Mouse (Mus musculus) lung, postnatal 0 days (tissue): ENCODE measurements at regions not wholly inside any gene's neighbourhood (a gene's known extent, or its start where the extent isn't known, plus 50 kb on each side); places are given as distances from the start of the nearest gene placed in this dataset.

Experiments used
- ATAC-seq: fragments of 200-750 bp; cut with Nextera tagmentation; 2 replicates; pipeline ENCODE4 v1.8.0; 2017; ENCODE audit warnings: moderate library complexity
- DNase-seq: peaks from one replicate; pipeline ENCODE4 v3.0.0-alpha.2; 2016; ENCODE audit warnings: low spot score
- H3K27ac ChIP-seq: fragments of 300-500 bp; sonication (generic); 2 replicates; pipeline ENCODE4 v1.5.1; 2014; ENCODE audit warnings: antibody characterized with exemption, mild to moderate bottlenecking, low read length, mixed read lengths
- H3K27me3 ChIP-seq: fragments of 300-500 bp; sonication (generic); replicated peaks from 2 replicates; pipeline ENCODE4 v1.6.1; 2014; ENCODE audit warnings: low read length, mixed read lengths; ENCODE audit not compliant: insufficient read depth
- H3K36me3 ChIP-seq: fragments of 300-500 bp; sonication (generic); 2 replicates; pipeline ENCODE4 v1.6.1; 2014; ENCODE audit warnings: low read length, mixed read lengths; ENCODE audit not compliant: insufficient read depth
- H3K4me1 ChIP-seq: fragments of 300-500 bp; sonication (generic); 2 replicates; pipeline ENCODE4 v1.6.1; 2014; ENCODE audit warnings: antibody characterized with exemption, low read depth, low read length, mixed read lengths; ENCODE audit not compliant: insufficient read depth
- H3K4me2 ChIP-seq: fragments of 300-500 bp; sonication (generic); replicated peaks from 2 replicates; pipeline ENCODE4 v1.6.1; 2014; ENCODE audit warnings: low read depth, mild to moderate bottlenecking, low read length, moderate library complexity, mixed read lengths
- H3K4me3 ChIP-seq: fragments of 300-500 bp; sonication (generic); 2 replicates; pipeline ENCODE4 v1.5.1; 2014; ENCODE audit warnings: low read depth, low read length
- H3K9ac ChIP-seq: fragments of 300-500 bp; sonication (generic); replicated peaks from 2 replicates; pipeline ENCODE4 v1.6.1; 2014; ENCODE audit warnings: low read depth, mild to moderate bottlenecking
- H3K9me3 ChIP-seq: fragments of 300-500 bp; sonication (generic); 2 replicates; pipeline ENCODE4 v1.6.1; 2016; ENCODE audit warnings: low read length, mixed read lengths
- CTCF ChIP-seq: IDR thresholded peaks from 2 replicates; pipeline ENCODE4 v1.5.1; 2016; ENCODE audit warnings: antibody characterized with exemption, mild to moderate bottlenecking
- EP300 ChIP-seq: IDR thresholded peaks from 2 replicates; pipeline ENCODE4 v1.6.1; 2016; ENCODE audit warnings: antibody characterized with exemption, mild to moderate bottlenecking, control low read depth
- WGBS: fragments of 180-500 bp; shearing (Covaris S2); extraction: QIAGEN DNeasy Blood & Tissue Kit; methylation state at CpG from one replicate; pipeline ENCODE4 v1.1.7; 2014; 5-methylcytosine and 5-hydroxymethylcytosine counted together

DNA sequence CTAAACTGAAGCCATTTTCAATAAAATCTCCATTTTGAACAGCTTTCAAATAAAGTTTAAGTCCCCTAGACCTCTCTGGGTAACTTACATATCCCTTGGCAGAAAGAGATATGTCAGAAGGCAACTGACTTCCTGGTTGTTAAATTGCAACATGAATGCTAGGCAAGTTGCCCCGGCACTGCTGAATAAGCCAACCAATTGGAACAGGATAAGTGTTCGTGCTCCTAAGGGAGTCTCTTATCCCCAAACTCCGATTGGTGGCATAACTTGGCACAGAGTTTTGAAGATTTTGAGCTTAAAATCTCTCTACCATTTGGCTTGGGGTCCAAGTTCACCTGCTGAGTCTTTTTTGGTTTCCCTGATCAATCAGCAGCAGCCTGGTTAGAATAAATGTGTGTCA lies 147.4 kb downstream of the Plxna1 start:
- WGBS: 59% methylated on average over 3 of the region's 3 CpGs
- no peak for TF ChIP-seq CTCF
- no peak for TF ChIP-seq EP300
- Histone ChIP-seq H3K9ac (no peak overlapping the region), H3K36me3 (no peaks in the 10 kb centered on the region), H3K4me1 (no peaks in the 10 kb centered on the region), H3K9me3 (no peaks in the 10 kb centered on the region), H3K4me2 (no peak overlapping the region), H3K27me3 (no peaks in the 10 kb centered on the region), H3K4me3 (no peak overlapping the region), H3K27ac (no peak overlapping the region)
- ATAC-seq: no peak
- no peak for DNase-seq

DNA sequence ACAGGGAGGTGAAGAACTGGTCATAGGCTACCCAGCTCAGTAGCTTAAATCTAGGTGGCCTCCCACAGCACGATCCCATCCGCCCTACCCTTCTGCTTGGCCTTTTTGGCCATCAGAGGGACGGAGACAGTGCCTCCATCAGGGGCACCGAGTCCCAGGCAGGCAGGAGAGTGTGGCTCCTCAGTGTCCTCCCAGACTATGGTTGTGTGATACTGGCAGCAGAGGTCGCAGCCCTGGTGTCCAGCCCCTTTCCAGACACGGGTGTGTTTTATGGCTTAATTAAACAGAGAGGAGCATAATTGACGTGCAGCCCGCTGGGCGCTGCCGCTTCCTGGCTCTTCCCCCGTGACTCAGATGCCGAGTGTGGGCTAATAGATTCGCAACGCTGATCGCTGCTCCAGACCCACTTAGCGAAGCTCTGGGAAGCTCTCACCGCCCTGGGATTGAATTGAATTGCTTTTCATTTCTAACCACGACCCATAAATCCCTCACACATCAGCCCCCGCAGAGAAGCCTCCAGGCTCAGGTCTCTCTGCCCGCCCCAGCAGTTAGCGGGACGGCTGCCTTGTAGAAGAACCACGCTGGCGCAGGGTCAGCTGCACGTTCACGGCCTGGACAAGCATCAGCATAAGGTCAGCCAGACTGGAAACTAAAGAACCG lies 126.9 kb downstream of the Plxna1 start:
- Histone ChIP-seq H3K27me3 (no peaks in the 10 kb centered on the region), H3K4me3 (no peak overlapping the region), H3K36me3 (no peaks in the 10 kb centered on the region), H3K27ac (no peak overlapping the region), H3K4me2 (0 out of 2 replicates have a peak overlapping the region, but pooled peaks have one; percentile 25), H3K9ac (no peak overlapping the region), H3K4me1 (no peaks in the 10 kb centered on the region), H3K9me3 (no peaks in the 10 kb centered on the region)
- DNase-seq: peak; percentile 7
- 23% methylated on average over 27 of the region's 27 CpGs for WGBS
- TF ChIP-seq CTCF: no peak
- TF ChIP-seq EP300: no peak
- ATAC-seq: no peak

- Histone ChIP-seq H3K9ac (no peak overlapping the region), H3K9me3 (no peaks in the 10 kb centered on the region), H3K4me2 (no peak overlapping the region), H3K36me3 (no peaks in the 10 kb centered on the region), H3K27me3 (no peaks in the 10 kb centered on the region), H3K27ac (no peak overlapping the region), H3K4me1 (no peaks in the 10 kb centered on the region), H3K4me3 (no peak overlapping the region)
- 27% methylated on average over 8 of the region's 8 CpGs for WGBS
- TF ChIP-seq CTCF (no peak), EP300 (no peak)
- ATAC-seq: no peak
- DNase-seq: no peak
Observed at GRCm38 (mm10) chr6:89236226-89236625, 126.2 kb downstream of the Plxna1 start.

GRCm38 (mm10) chr6:89236892-89237646 lies 125.4 kb downstream of the Plxna1 start:
- Histone ChIP-seq H3K9me3 (no peaks in the 10 kb centered on the region), H3K36me3 (no peaks in the 10 kb centered on the region), H3K4me2 (no peak overlapping the region), H3K4me1 (no peaks in the 10 kb centered on the region), H3K9ac (no peak overlapping the region), H3K27me3 (no peaks in the 10 kb centered on the region), H3K4me3 (no peak overlapping the region), H3K27ac (no peak overlapping the region)
- 63% methylated on average over 10 of the region's 10 CpGs for WGBS
- DNase-seq: no peak
- no peak for TF ChIP-seq EP300
- TF ChIP-seq CTCF: no peak
- ATAC-seq: no peak

DNA sequence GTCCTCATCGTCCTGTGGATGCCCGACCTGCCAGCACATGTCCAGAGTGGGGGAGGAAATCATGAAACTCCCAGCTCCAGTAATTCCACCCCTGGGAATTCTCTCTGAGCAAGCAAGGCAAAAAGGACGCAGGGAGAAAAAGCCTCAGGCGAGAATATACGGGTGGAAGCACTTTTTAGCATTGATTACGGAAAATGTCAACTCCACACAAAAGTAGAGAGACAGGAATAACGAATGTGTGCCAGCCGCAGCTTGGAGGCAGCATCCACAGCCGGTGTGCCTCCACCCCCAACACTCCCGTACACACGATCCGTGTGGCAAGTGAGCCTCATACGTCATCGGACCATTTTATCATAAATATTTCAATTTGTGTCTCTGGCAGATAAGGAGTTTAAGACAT lies 123.5 kb downstream of the Plxna1 start:
- DNase-seq (no peak), ATAC-seq (no peak)
- Histone ChIP-seq H3K9ac (no peak overlapping the region), H3K27me3 (no peaks in the 10 kb centered on the region), H3K27ac (no peak overlapping the region), H3K36me3 (no peaks in the 10 kb centered on the region), H3K4me3 (no peak overlapping the region), H3K4me2 (no peak overlapping the region), H3K9me3 (no peaks in the 10 kb centered on the region), H3K4me1 (no peaks in the 10 kb centered on the region)
- WGBS: 38% methylated on average over 14 of the region's 14 CpGs
- no peak for TF ChIP-seq CTCF
- no peak for TF ChIP-seq EP300

DNA sequence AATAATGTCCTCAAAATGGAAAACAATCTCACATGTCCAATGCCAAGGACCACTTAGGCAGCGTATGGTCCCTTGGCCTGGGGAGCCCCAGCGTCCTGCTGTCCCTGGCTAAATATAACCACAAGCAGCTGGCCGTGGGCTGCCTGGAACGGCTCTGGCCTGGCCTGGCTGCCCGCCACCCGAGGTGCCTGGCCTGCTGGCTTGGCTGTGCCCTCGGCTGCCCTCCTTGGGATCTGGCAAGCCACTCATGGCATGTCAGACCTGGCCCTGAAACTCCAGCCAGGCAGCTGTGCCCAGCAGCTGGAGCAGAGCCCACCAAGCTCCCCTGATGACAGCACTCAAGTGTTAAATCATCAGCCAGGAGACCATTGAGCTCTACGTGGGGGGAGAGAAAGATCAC lies 122.9 kb downstream of the Plxna1 start:
- H3K9me3 ChIP-seq: no peaks in the 10 kb centered on the region
- TF ChIP-seq CTCF: no peak
- no peak for TF ChIP-seq EP300
- 28% methylated on average over 8 of the region's 8 CpGs for WGBS
- H3K4me3 ChIP-seq: no peak overlapping the region
- H3K36me3 ChIP-seq: no peaks in the 10 kb centered on the region
- H3K27me3 ChIP-seq: no peaks in the 10 kb centered on the region
- peak; percentile 13 for DNase-seq
- ATAC-seq: peak; percentile 59; the same call in 1 of the 2 replicates
- no peak overlapping the region for H3K9ac ChIP-seq
- no peaks in the 10 kb centered on the region for H3K4me1 ChIP-seq
- no peak overlapping the region for H3K27ac ChIP-seq
- no peak overlapping the region for H3K4me2 ChIP-seq
